Mouse (Mus musculus): ENCODE results near the gene Gclm.
"Not testable (repeated sequence)": the region's sequence is repeated elsewhere in the genome, so short reads cannot be mapped to it uniquely, and the experiment has no call there.

Gene Gclm

GRCm38 (mm10) chr3:122235772-122236171 is 9.6 kb upstream of the Gclm start:
- DNase-seq (ENCODE audit: low read depth, low spot score), result no peak

- DNase-seq (ENCODE audit: low read depth, low spot score), result no peak
Observed at GRCm38 (mm10) chr3:122242876-122243275, 2.5 kb upstream of the Gclm start.

DNA sequence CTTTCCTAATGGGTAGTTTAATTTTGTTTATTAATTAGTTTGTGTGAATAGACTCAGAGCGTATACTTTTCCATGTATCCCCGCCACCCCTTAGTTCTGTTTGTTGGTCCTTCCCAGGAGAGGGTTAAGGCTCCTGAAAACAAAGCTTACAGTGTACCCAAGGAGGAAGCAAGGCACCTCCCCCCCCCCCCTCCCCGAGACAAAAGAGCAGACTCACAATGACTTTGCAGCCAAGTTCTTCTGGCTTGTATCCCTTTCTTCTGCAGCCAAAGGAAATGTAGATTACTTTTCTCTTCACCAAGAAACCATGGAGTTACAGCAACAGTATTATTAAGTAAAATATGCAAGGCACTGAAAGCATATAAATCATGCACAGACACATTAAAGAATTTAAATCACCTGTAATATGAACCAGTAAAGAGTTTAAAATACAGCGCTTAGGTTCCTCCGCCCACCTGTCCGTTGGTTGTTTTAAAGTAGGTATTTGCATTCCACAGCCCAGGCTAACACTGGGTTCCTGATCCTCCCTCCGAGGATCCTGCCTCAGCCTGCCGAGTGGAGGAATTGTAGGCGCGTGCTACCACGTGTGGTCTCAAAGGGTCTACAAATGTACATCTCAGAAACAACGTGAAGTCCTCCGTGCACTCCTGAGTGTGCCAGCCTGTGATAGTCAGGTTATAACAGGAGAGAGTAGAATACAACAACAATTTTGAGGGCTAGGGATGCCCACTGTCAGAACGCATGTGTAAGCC is 1.8 kb upstream of the Gclm start:
- no peak for DNase-seq (ENCODE audit: low read depth, low spot score)

- DNase-seq (ENCODE audit: low read depth, low spot score), result no peak
Observed at GRCm38 (mm10) chr3:122244759-122245158, 598 bp upstream of the Gclm start.

- peak; percentile 53 for DNase-seq (ENCODE audit: low read depth, low spot score)
Observed at GRCm38 (mm10) chr3:122245878-122246332, 548 bp downstream of the Gclm start.

DNA sequence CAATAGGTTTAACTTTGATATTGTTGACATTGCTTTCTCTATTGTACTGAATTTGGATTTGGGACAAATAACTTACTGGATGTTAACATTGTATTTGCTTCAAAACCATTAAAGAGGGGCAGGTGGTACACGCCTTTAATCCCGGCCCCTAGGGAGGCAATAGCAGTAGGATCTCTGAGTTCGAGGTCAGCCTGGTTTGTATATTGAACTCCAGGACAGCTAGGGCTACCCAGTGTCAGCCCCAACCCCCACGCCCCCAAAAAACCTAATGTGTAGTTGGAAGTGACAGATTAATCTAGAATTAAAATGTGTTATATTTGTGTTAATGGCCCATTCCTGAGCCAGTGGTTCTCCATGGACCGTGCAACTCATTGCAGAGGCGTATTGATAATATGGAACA is 1.0 kb downstream of the Gclm start:
- no peak for DNase-seq (ENCODE audit: low read depth, low spot score)

DNA sequence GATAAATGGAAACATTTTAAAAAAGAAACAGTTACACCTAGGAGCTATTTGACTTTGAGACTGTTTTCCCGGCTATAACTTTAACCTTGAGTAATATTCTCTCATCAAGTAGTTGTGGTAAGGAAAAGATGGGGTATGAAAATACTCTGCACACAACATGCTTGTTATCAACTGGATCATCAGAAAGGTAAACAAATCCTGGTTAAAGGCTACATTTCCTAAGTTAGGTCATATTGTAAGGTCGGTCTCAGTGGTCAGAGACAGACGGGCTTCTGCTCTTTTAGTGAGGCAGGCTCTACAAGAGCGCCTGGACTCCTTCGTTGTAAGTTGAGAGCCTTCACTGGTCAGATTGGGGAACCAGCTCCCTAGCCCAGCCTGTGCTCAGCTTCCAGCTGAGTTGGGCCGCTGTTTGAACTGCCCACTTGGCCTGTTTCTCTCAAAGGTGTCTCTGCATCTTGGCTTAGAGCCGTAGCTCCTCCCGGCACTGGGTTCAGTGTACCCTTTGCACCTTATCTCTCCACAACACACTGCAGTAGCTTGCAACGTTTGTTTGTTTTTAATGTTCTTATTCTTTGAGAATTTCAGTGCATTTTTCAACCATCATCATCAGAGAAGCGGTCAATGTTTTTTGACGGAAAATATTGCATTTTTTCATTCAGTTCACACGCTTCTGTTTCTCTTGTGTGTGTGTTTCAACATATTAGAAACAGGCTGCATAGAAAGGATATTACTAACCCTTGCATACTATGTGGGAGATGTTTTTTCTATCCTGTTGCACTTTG is 1.8 kb downstream of the Gclm start:
- peak; percentile 65 for DNase-seq (ENCODE audit: low read depth, low spot score)

DNA sequence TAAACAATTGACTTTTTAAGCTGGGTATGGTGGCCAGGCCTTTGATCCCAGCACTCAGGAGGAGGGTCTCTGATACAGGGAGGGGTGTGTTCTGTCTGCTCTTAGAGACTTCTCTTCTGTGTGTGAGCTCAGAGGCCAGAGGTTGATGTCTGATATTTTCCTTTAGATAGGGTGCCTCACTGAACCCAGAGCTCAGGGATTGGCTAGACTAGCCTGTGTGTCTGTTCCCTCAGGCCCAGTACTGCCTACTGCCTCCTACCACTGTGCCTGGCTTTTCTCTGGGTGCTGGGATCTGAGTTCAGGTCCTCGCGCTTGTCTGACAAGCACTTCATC is 2.4 kb downstream of the Gclm start:
- DNase-seq (ENCODE audit: low read depth, low spot score), result no peak

DNA sequence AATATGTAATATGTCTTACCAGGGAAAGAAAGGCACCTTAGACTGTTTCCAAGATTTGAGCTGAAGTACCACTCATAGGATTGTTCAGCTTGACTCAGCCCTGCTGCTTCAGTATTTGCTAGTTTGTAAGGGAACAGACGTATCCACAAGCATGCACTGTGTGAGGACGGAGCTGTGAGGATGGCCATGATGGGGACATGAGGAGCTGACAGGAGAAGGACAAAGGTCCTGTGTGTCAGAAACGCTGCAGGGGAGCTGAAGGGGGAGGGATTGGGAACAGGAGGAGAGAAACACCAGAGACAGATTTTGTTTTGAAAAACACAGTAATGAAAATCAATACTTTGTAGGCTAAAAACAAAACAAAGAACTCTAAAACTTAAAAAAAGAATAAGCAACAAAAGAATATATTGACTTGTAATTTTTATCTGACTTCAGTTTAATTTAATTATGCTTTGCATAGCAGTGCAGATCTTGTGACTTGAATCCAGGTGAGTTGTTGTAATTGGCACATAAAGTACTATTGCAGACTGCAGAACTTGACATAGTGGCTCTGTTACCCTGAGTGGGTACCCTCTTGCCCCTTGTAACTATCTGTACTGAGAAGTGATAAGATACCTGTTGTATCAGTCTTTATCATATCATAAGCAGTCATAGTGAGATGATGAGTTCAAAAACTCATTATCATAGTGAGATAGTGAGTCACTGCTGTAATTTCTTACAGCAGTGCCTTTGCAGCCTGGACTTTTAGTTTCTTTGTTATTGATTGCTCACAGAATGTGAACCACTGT is 7.3 kb downstream of the Gclm start:
- DNase-seq (ENCODE audit: low read depth, low spot score), result peak; percentile 22

DNA sequence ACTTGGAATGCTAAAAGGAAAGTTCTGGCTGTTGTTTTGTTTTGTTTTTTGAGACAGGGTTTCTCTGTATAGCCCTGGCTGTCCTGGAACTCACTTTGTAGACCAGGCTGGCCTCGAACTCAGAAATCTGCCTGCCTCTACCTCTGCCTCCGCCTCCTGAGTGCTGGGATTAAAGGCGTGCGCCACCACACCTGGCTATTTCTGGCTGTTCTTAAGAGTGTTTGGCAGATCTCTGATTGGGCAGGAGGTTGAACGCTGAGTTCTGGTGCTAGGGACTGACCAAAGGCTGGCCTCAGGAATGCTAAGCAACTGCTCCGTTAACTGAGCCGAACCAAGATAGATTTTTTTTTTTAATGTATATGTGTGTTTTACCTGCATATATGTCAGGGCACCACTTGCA is 8.7 kb downstream of the Gclm start:
- not testable (repeated sequence) for DNase-seq (ENCODE audit: low read depth, low spot score)

- DNase-seq (ENCODE audit: low read depth, low spot score), result no peak
Observed at GRCm38 (mm10) chr3:122269986-122270385, 24.6 kb downstream of the Gclm start.

DNA sequence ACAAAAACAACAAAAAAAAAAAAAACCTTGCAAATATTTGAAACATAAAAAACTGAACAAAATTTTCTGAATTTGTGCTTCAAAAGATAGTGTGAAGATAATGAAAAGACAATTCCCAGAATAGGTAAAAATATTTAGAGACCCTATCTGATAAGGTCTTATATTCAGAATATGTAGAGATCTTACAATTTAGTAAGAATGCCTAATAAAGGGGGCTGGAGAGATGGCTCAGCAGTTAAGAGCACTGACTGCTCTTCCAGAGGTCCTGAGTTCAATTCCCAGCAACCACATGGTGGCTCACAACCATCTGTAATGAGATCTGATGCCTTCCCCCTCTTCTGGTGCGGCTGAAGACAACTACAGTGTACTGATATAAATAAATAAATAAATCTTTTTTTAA is 27.2 kb downstream of the Gclm start:
- DNase-seq (ENCODE audit: low read depth, low spot score), result not testable (repeated sequence)

GRCm38 (mm10) chr3:122273407-122274240 is 28.3 kb downstream of the Gclm start:
- no peak for DNase-seq (ENCODE audit: low read depth, low spot score)

GRCm38 (mm10) chr3:122274241-122275024 is 29.1 kb downstream of the Gclm start, which contains the start of gene Dnttip2:
TSS of gene Dnttip2 (plus strand) at chr3:122274388.
- DNase-seq (ENCODE audit: low read depth, low spot score), result peak; percentile 99

GRCm38 (mm10) chr3:122275111-122275510 is 29.8 kb downstream of the Gclm start:
- DNase-seq (ENCODE audit: low read depth, low spot score), result no peak

- DNase-seq (ENCODE audit: low read depth, low spot score), result no peak
Observed at GRCm38 (mm10) chr3:122287195-122287594, 41.8 kb downstream of the Gclm start.

GRCm38 (mm10) chr3:122288613-122289195 is 43.3 kb downstream of the Gclm start:
- DNase-seq (ENCODE audit: low read depth, low spot score), result no peak

GRCm38 (mm10) chr3:122289344-122289743 is 44.0 kb downstream of the Gclm start:
- not testable (repeated sequence) for DNase-seq (ENCODE audit: low read depth, low spot score)

- DNase-seq (ENCODE audit: low read depth, low spot score), result peak; percentile 65
Observed at GRCm38 (mm10) chr3:122290696-122291095, 45.3 kb downstream of the Gclm start.

DNA sequence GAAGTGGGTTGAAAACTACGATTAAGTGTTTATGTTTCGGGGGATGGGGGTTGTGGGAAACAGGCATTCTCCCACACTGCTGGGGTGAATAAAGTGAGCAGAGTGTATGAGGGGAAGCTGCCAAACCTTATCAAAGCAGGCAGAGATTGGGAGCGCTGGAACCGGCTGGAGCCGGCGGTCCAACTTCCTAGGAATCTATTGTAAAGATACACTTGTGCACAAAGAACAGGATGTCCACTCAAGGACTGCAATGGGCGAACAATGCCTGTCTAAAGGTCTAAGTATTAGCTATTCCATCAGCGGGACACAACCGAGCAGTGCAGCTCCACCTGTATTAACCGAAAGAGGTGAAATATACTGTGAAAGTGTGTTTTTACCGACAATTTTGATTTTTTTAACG is 46.5 kb downstream of the Gclm start:
- DNase-seq (ENCODE audit: low read depth, low spot score), result no peak
